Comparison of ENCODE assay signal across 22 mouse cellular contexts in genomic region chr3:149546256-149546655, GRCm38 (mm10).
DNase-seq lines count a peak whose midpoint lies in the region; ATAC-seq and TF ChIP-seq lines count a peak whose summit lies in the region.
"Had no signal": no experiment of that assay in that cellular context is flagged by ENCODE, and none has a peak within 500 bp of the region (broad histone marks: within the 10 kb centered on the region; RNA-seq: fewer than 3 reads in every experiment).

No protein-coding gene starts in this region.

- DNase-seq in hindbrain, postnatal 0 days (ENCODE audit: low spot score), result no peak
- no peak for DNase-seq in neural tube, embryonic 10.5 days (ENCODE audit: extremely low spot score, low spot score)
- peak; percentile 5 for DNase-seq in brain, adult 2 months (ENCODE audit: low read depth, low spot score)
- DNase-seq in stomach, postnatal 0 days (ENCODE audit: low spot score), result no peak
- DNase-seq: cerebellum, adult 11-12 months; cerebellum, postnatal 10 days; gastrocnemius, postnatal 14 days; heart, adult 18-20 months; heart, postnatal 10 days; kidney, adult 9 months; kidney, postnatal 25 days; right cerebral cortex, postnatal 14 days had no signal

- H3K9me3 ChIP-seq in hindbrain, postnatal 0 days (ENCODE audit: low read length), result no peaks in the 10 kb centered on the region
- H3K9me3 ChIP-seq in hindbrain, embryonic 13.5 days, result no peaks in the 10 kb centered on the region
- no peaks in the 10 kb centered on the region for H3K9me3 ChIP-seq in neural tube, embryonic 15.5 days (replicated peaks)
- no peaks in the 10 kb centered on the region for H3K9me3 ChIP-seq in stomach, postnatal 0 days (ENCODE audit: control insufficient read depth, low read length)
- H3K9me3 ChIP-seq in intestine, postnatal 0 days (ENCODE audit: control insufficient read depth), result no peaks in the 10 kb centered on the region
- H3K9me3 ChIP-seq: embryonic facial prominence, embryonic 10.5 days; heart, embryonic 12.5 days; intestine, embryonic 15.5 days; limb, embryonic 13.5 days; liver, embryonic 15.5 days; midbrain, embryonic 10.5 days had no signal

- no peak overlapping the region for H3K9ac ChIP-seq in hindbrain, postnatal 0 days (replicated peaks; ENCODE audit: low read length)
- no peak overlapping the region for H3K9ac ChIP-seq in hindbrain, embryonic 13.5 days
- H3K9ac ChIP-seq in neural tube, embryonic 15.5 days (replicated peaks), result no peak overlapping the region
- no peak overlapping the region for H3K9ac ChIP-seq in stomach, postnatal 0 days (ENCODE audit: low read length)
- H3K9ac ChIP-seq in intestine, postnatal 0 days (ENCODE audit: low read depth, low read length), result no peak overlapping the region
- H3K9ac ChIP-seq: heart, embryonic 12.5 days; intestine, embryonic 15.5 days; limb, embryonic 13.5 days; liver, embryonic 15.5 days had no signal

- H3K4me2 ChIP-seq in hindbrain, postnatal 0 days (ENCODE audit: low read depth, low read length), result peak overlapping the region; percentile 23
- no peak overlapping the region for H3K4me2 ChIP-seq in hindbrain, embryonic 13.5 days
- H3K4me2 ChIP-seq in neural tube, embryonic 15.5 days, result 0 out of 2 replicates have a peak overlapping the region, but pooled peaks have one; percentile 11
- peak overlapping the region; percentile 14; the same call in 1 of the 2 replicates for H3K4me2 ChIP-seq in stomach, postnatal 0 days (replicated peaks; ENCODE audit: low read depth)
- no peak overlapping the region for H3K4me2 ChIP-seq in intestine, postnatal 0 days (replicated peaks; ENCODE audit: low read depth)
- H3K4me2 ChIP-seq: heart, embryonic 12.5 days; intestine, embryonic 15.5 days; limb, embryonic 13.5 days; liver, embryonic 15.5 days had no signal

- H3K27ac ChIP-seq in hindbrain, postnatal 0 days, result no peak overlapping the region
- H3K27ac ChIP-seq in hindbrain, embryonic 13.5 days, result no peak overlapping the region
- no peak overlapping the region for H3K27ac ChIP-seq in neural tube, embryonic 15.5 days (replicated peaks)
- no peak overlapping the region for H3K27ac ChIP-seq in stomach, postnatal 0 days (replicated peaks)
- H3K27ac ChIP-seq in intestine, postnatal 0 days (ENCODE audit: low read depth, low read length), result no peak overlapping the region
- H3K27ac ChIP-seq: embryonic facial prominence, embryonic 10.5 days; intestine, embryonic 15.5 days; limb, embryonic 13.5 days; liver, embryonic 15.5 days; midbrain, embryonic 10.5 days had no signal

- ATAC-seq in hindbrain, postnatal 0 days, result no peak
- ATAC-seq in hindbrain, embryonic 13.5 days (ENCODE audit: low FRiP score), result no peak
- no peak for ATAC-seq in neural tube, embryonic 15.5 days (ENCODE audit: low FRiP score)
- no peak for ATAC-seq in stomach, postnatal 0 days (ENCODE audit: low FRiP score, low TSS enrichment)
- ATAC-seq in intestine, postnatal 0 days, result no peak
- ATAC-seq: forebrain, embryonic 16.5 days; intestine, embryonic 15.5 days had no signal

- no peaks in the 10 kb centered on the region for H3K36me3 ChIP-seq in hindbrain, postnatal 0 days (ENCODE audit: insufficient read depth, low read length)
- H3K36me3 ChIP-seq in hindbrain, embryonic 13.5 days, result no peaks in the 10 kb centered on the region
- H3K36me3 ChIP-seq in neural tube, embryonic 15.5 days, result no peaks in the 10 kb centered on the region
- H3K36me3 ChIP-seq in stomach, postnatal 0 days (ENCODE audit: control insufficient read depth, insufficient read depth, low read length), result no peaks in the 10 kb centered on the region
- H3K36me3 ChIP-seq in intestine, postnatal 0 days (ENCODE audit: control insufficient read depth, insufficient read depth), result no peaks in the 10 kb centered on the region
- H3K36me3 ChIP-seq: embryonic facial prominence, embryonic 10.5 days; heart, embryonic 12.5 days; intestine, embryonic 15.5 days; limb, embryonic 13.5 days; liver, embryonic 15.5 days; midbrain, embryonic 10.5 days had no signal

- no peak overlapping the region for H3K4me3 ChIP-seq in hindbrain, postnatal 0 days (ENCODE audit: low read length)
- no peak overlapping the region for H3K4me3 ChIP-seq in hindbrain, embryonic 13.5 days
- no peak overlapping the region for H3K4me3 ChIP-seq in neural tube, embryonic 15.5 days (replicated peaks)
- H3K4me3 ChIP-seq in stomach, postnatal 0 days (ENCODE audit: low read depth, low read length), result no peak overlapping the region
- H3K4me3 ChIP-seq in intestine, postnatal 0 days (ENCODE audit: low read depth, low read length), result no peak overlapping the region
- H3K4me3 ChIP-seq: embryonic facial prominence, embryonic 10.5 days; heart, embryonic 12.5 days; intestine, embryonic 15.5 days; limb, embryonic 13.5 days; liver, embryonic 15.5 days; midbrain, embryonic 10.5 days had no signal

- TF ChIP-seq EP300 in stomach, postnatal 0 days (optimal IDR thresholded peaks at IDR 0.05), result no peak

- no peaks in the 10 kb centered on the region for H3K4me1 ChIP-seq in hindbrain, postnatal 0 days (ENCODE audit: insufficient read depth, low read length)
- peaks cover 3% of the 10 kb centered on the region; the same call in 1 of the 2 replicates for H3K4me1 ChIP-seq in hindbrain, embryonic 13.5 days (replicated peaks)
- peaks cover 8% of the 10 kb centered on the region; the same call in 1 of the 2 replicates for H3K4me1 ChIP-seq in neural tube, embryonic 15.5 days
- H3K4me1 ChIP-seq in stomach, postnatal 0 days (replicated peaks; ENCODE audit: control insufficient read depth, insufficient read depth), result no peaks in the 10 kb centered on the region
- H3K4me1 ChIP-seq in intestine, postnatal 0 days (replicated peaks; ENCODE audit: control insufficient read depth, insufficient read depth, low read length), result no peaks in the 10 kb centered on the region
- H3K4me1 ChIP-seq: heart, embryonic 12.5 days; intestine, embryonic 15.5 days; limb, embryonic 13.5 days; liver, embryonic 15.5 days; midbrain, embryonic 10.5 days had no signal

- no peak for TF ChIP-seq CTCF in hindbrain, postnatal 0 days (IDR thresholded peaks at IDR 0.05; ENCODE audit: low read depth)
- TF ChIP-seq CTCF in stomach, postnatal 0 days (IDR thresholded peaks at IDR 0.05; ENCODE audit: low read depth), result no peak
- TF ChIP-seq CTCF in intestine, postnatal 0 days (IDR thresholded peaks at IDR 0.05; ENCODE audit: low read depth), result no peak

- WGBS in hindbrain, postnatal 0 days, result 69% methylated on average over 10 of the region's 10 CpGs
- WGBS in hindbrain, embryonic 13.5 days, result 64% methylated on average over 10 of the region's 10 CpGs
- WGBS in neural tube, embryonic 15.5 days, result 58% methylated on average over 10 of the region's 10 CpGs
- 44% methylated on average over 10 of the region's 10 CpGs for WGBS in stomach, postnatal 0 days
- WGBS in intestine, postnatal 0 days, result 67% methylated on average over 10 of the region's 10 CpGs

- H3K27me3 ChIP-seq in hindbrain, postnatal 0 days (ENCODE audit: insufficient read depth, low read length), result no peaks in the 10 kb centered on the region
- 0 out of 2 replicates have a peak, but pooled peaks cover 3% of the 10 kb centered on the region for H3K27me3 ChIP-seq in hindbrain, embryonic 13.5 days
- H3K27me3 ChIP-seq in neural tube, embryonic 15.5 days (replicated peaks), result no peaks in the 10 kb centered on the region
- no peaks in the 10 kb centered on the region for H3K27me3 ChIP-seq in stomach, postnatal 0 days (ENCODE audit: control insufficient read depth, insufficient read depth, low read length)
- no peaks in the 10 kb centered on the region for H3K27me3 ChIP-seq in intestine, postnatal 0 days (replicated peaks; ENCODE audit: control insufficient read depth, insufficient read depth, low read length)
- H3K27me3 ChIP-seq: heart, embryonic 12.5 days; intestine, embryonic 15.5 days; limb, embryonic 13.5 days; liver, embryonic 15.5 days had no signal

Comparison
In these comparisons a context has a peak if more than half of its experiments do, and no peak if none do; other contexts are left out.
1. H3K4me2 ChIP-seq: peak in hindbrain, postnatal 0 days (single experiment), neural tube, embryonic 15.5 days (single experiment) and stomach, postnatal 0 days (single experiment); none in hindbrain, embryonic 13.5 days (single experiment) and intestine, postnatal 0 days (single experiment).